Mouse (Mus musculus) neural tube, embryonic 10.5 days (tissue): ENCODE results near the gene Nmrk1.
A peak's percentile ranks its signal among the peaks of the same experiment; 100 is the strongest.

Source experiments
- DNase-seq: peaks from one replicate; pipeline ENCODE4 v3.0.0-alpha.2; 2017; ENCODE audit warnings: low spot score; ENCODE audit errors: extremely low spot score

Nmrk1 gene

GRCm38 (mm10) chr19:18652592-18652991 is 20.8 kb downstream of the Nmrk1 start:
- DNase-seq = no peak

GRCm38 (mm10) chr19:18653058-18653457 is 21.3 kb downstream of the Nmrk1 start:
- DNase-seq = no peak

- no peak for DNase-seq
These were observed 22.6 kb downstream of the Nmrk1 start for GRCm38 (mm10) chr19:18654330-18654729.

GRCm38 (mm10) chr19:18654984-18655383 is 23.2 kb downstream of the Nmrk1 start:
- no peak for DNase-seq

GRCm38 (mm10) chr19:18655999-18656398 is 24.2 kb downstream of the Nmrk1 start:
- no peak for DNase-seq

GRCm38 (mm10) chr19:18658473-18658872 is 26.7 kb downstream of the Nmrk1 start:
- no peak for DNase-seq

GRCm38 (mm10) chr19:18659349-18659748 is 27.6 kb downstream of the Nmrk1 start:
- DNase-seq = no peak

- DNase-seq = no peak
These were observed 28.7 kb downstream of the Nmrk1 start for GRCm38 (mm10) chr19:18660466-18660865.

- no peak for DNase-seq
These were observed 29.9 kb downstream of the Nmrk1 start for GRCm38 (mm10) chr19:18661683-18662082.

- DNase-seq = no peak
These were observed 32.2 kb downstream of the Nmrk1 start for GRCm38 (mm10) chr19:18663904-18664303.

- no peak for DNase-seq
These were observed 35.2 kb downstream of the Nmrk1 start for GRCm38 (mm10) chr19:18666966-18667365.

- no peak for DNase-seq
These were observed 37.8 kb downstream of the Nmrk1 start for GRCm38 (mm10) chr19:18669551-18669950.

- DNase-seq = peak; percentile 97
These were observed 38.9 kb downstream of the Nmrk1 start, which contains the start of gene Carnmt1 for GRCm38 (mm10) chr19:18670608-18671007. Carnmt1 (plus strand) TSS chr19:18670764.

GRCm38 (mm10) chr19:18671056-18671741 is 39.4 kb downstream of the Nmrk1 start:
- peak; percentile 73 for DNase-seq

GRCm38 (mm10) chr19:18672498-18672897 is 40.7 kb downstream of the Nmrk1 start:
- no peak for DNase-seq

- DNase-seq = no peak
These were observed 41.4 kb downstream of the Nmrk1 start for GRCm38 (mm10) chr19:18673116-18673515.

GRCm38 (mm10) chr19:18682142-18682541 is 50.4 kb downstream of the Nmrk1 start:
- DNase-seq = no peak

GRCm38 (mm10) chr19:18687556-18687955 is 55.8 kb downstream of the Nmrk1 start:
- DNase-seq = no peak

- DNase-seq = no peak
These were observed 60.4 kb downstream of the Nmrk1 start for GRCm38 (mm10) chr19:18692176-18692575.

GRCm38 (mm10) chr19:18692768-18693167 is 61.0 kb downstream of the Nmrk1 start:
- no peak for DNase-seq

GRCm38 (mm10) chr19:18695116-18695515 is 63.4 kb downstream of the Nmrk1 start:
- no peak for DNase-seq

- no peak for DNase-seq
These were observed 63.8 kb downstream of the Nmrk1 start for GRCm38 (mm10) chr19:18695552-18695951.
